Mouse (Mus musculus): ENCODE data around the gene Klk13. TPM values are rescaled to one million over a fixed set of nuclear protein-coding genes. Genes with fewer than 3 reads are reported as not detected.

The Klk13 gene
- total and polyA plus RNA-seq, 3 experiments, result not detected

GRCm38 (mm10) chr7:43770701-43771100 lies 58.3 kb downstream of the Klk13 start:
- dilution Hi-C loops (cut with MboI; ENCODE audit: extremely low pct_ligation_motif_present, extremely low pct_unique_long_range_greater_than_20kb, low sequenced_read_pairs) (no loop called here), in situ Hi-C loops (cut with MboI; ENCODE audit: low pct_ligation_motif_present, low pct_unique_long_range_greater_than_20kb, low sequenced_read_pairs) (no loop called here)

GRCm38 (mm10) chr7:43771916-43772315 lies 59.5 kb downstream of the Klk13 start:
- DNase-seq (ENCODE audit: extremely low read depth), result no peak
- in situ Hi-C loops (cut with MboI; ENCODE audit: low pct_ligation_motif_present, low pct_unique_long_range_greater_than_20kb, low sequenced_read_pairs), result no loop called here
- Histone ChIP-seq H3K9ac (ENCODE audit: insufficient read depth, low read depth) (no peak overlapping the region), H3K27me3 (replicated peaks) (peaks cover 82% of the 10 kb centered on the region), H3K36me3 (replicated peaks in 1 of 2; ENCODE audit: control insufficient read depth in 1 of 2, insufficient read depth in 1 of 2, low read length in 1 of 2) (no peaks in the 10 kb centered on the region), H3K27ac (ENCODE audit: insufficient read depth, low read depth) (no peak overlapping the region), H3K9me3 (replicated peaks; ENCODE audit: low read length) (no peaks in the 10 kb centered on the region), H3K79me2 (replicated peaks; ENCODE audit: control insufficient read depth, extremely low read depth, insufficient read depth, poor library complexity, severe bottlenecking) (no peaks in the 10 kb centered on the region), H3K4me3 (replicated peaks in 1 of 3; ENCODE audit: low read depth in 2 of 3, low read length in 2 of 3, poor library complexity in 1 of 3) (no peak overlapping the region), H3K4me1 (ENCODE audit: control insufficient read depth in 1 of 2, insufficient read depth in 2 of 2) (no peaks in the 10 kb centered on the region), H3K4me2 (ENCODE audit: insufficient read depth, low read depth, poor library complexity, severe bottlenecking) (no peak overlapping the region)
- dilution Hi-C loops (cut with MboI; ENCODE audit: extremely low pct_ligation_motif_present, extremely low pct_unique_long_range_greater_than_20kb, low sequenced_read_pairs), result no loop called here
- no peak for TF ChIP-seq CTCF (conservative IDR thresholded peaks at IDR 0.05 in 1 of 2, IDR thresholded peaks at IDR 0.05 in 1 of 2; ENCODE audit: low read depth in 2 of 2, low read length in 2 of 2)
- no peak for TF ChIP-seq TCF12 (IDR thresholded peaks at IDR 0.05; ENCODE audit: low read depth, low read length)
- no peak for TF ChIP-seq JUND (conservative IDR thresholded peaks at IDR 0.05; ENCODE audit: low read depth, low read length)
- TF ChIP-seq ZC3H11A (IDR thresholded peaks at IDR 0.05; ENCODE audit: low read depth, low read length), result no peak
- TF ChIP-seq ZKSCAN1 (IDR thresholded peaks at IDR 0.05; ENCODE audit: borderline replicate concordance, low read depth, low read length), result no peak
- no peak for TF ChIP-seq TBP (conservative IDR thresholded peaks at IDR 0.05; ENCODE audit: low read depth, low read length)
- no peak for TF ChIP-seq EP300 (IDR thresholded peaks at IDR 0.05; ENCODE audit: low read length)
- no peak for TF ChIP-seq UBTF (IDR thresholded peaks at IDR 0.05; ENCODE audit: low read depth, low read length)

More at GRCm38 (mm10) chr7:43770701-43771100, 58.3 kb downstream of the Klk13 start:
- TF ChIP-seq NELFE (IDR thresholded peaks at IDR 0.05; ENCODE audit: low read depth, low read length), result no peak
- no peak for TF ChIP-seq HCFC1 (IDR thresholded peaks at IDR 0.05; ENCODE audit: low read depth, low read length)
- TF ChIP-seq SIN3A (IDR thresholded peaks at IDR 0.05; ENCODE audit: low read length), result no peak
- TF ChIP-seq ZMIZ1 (IDR thresholded peaks at IDR 0.05; ENCODE audit: low read depth, low read length), result no peak
- TF ChIP-seq MAZ (IDR thresholded peaks at IDR 0.05; ENCODE audit: low read depth, low read length), result no peak
- Histone ChIP-seq H3K4me3 (replicated peaks in 1 of 3; ENCODE audit: low read depth in 2 of 3, low read length in 2 of 3, poor library complexity in 1 of 3) (no peak overlapping the region), H3K27me3 (replicated peaks) (peaks cover 77% of the 10 kb centered on the region), H3K27ac (ENCODE audit: insufficient read depth, low read depth) (no peak overlapping the region), H3K4me1 (ENCODE audit: control insufficient read depth in 1 of 2, insufficient read depth in 2 of 2) (no peaks in the 10 kb centered on the region), H3K36me3 (replicated peaks in 1 of 2; ENCODE audit: control insufficient read depth in 1 of 2, insufficient read depth in 1 of 2, low read length in 1 of 2) (no peaks in the 10 kb centered on the region), H3K9ac (ENCODE audit: insufficient read depth, low read depth) (no peak overlapping the region), H3K9me3 (replicated peaks; ENCODE audit: low read length) (no peaks in the 10 kb centered on the region), H3K4me2 (ENCODE audit: insufficient read depth, low read depth, poor library complexity, severe bottlenecking) (no peak overlapping the region), H3K79me2 (replicated peaks; ENCODE audit: control insufficient read depth, extremely low read depth, insufficient read depth, poor library complexity, severe bottlenecking) (no peaks in the 10 kb centered on the region)
- DNase-seq (ENCODE audit: extremely low read depth), result no peak

GRCm38 (mm10) chr7:43772901-43773300 lies 60.5 kb downstream of the Klk13 start:
- no peak for DNase-seq (ENCODE audit: extremely low read depth)
- Histone ChIP-seq H3K27me3 (replicated peaks) (peaks cover 85% of the 10 kb centered on the region), H3K9ac (ENCODE audit: insufficient read depth, low read depth) (no peak overlapping the region), H3K27ac (ENCODE audit: insufficient read depth, low read depth) (no peak overlapping the region), H3K4me3 (replicated peaks in 1 of 3; ENCODE audit: low read depth in 2 of 3, low read length in 2 of 3, poor library complexity in 1 of 3) (no peak overlapping the region), H3K9me3 (replicated peaks; ENCODE audit: low read length) (no peaks in the 10 kb centered on the region), H3K4me2 (ENCODE audit: insufficient read depth, low read depth, poor library complexity, severe bottlenecking) (no peak overlapping the region), H3K79me2 (replicated peaks; ENCODE audit: control insufficient read depth, extremely low read depth, insufficient read depth, poor library complexity, severe bottlenecking) (no peaks in the 10 kb centered on the region), H3K4me1 (ENCODE audit: control insufficient read depth in 1 of 2, insufficient read depth in 2 of 2) (no peaks in the 10 kb centered on the region), H3K36me3 (replicated peaks in 1 of 2; ENCODE audit: control insufficient read depth in 1 of 2, insufficient read depth in 1 of 2, low read length in 1 of 2) (no peaks in the 10 kb centered on the region)
- dilution Hi-C loops (cut with MboI; ENCODE audit: extremely low pct_ligation_motif_present, extremely low pct_unique_long_range_greater_than_20kb, low sequenced_read_pairs), result no loop called here
- TF ChIP-seq TBP (conservative IDR thresholded peaks at IDR 0.05; ENCODE audit: low read depth, low read length) (no peak), ETS1 (conservative IDR thresholded peaks at IDR 0.05; ENCODE audit: low read depth, low read length) (no peak), HCFC1 (IDR thresholded peaks at IDR 0.05; ENCODE audit: low read depth, low read length) (no peak), MAX (IDR thresholded peaks at IDR 0.05; ENCODE audit: low read length) (no peak), ZMIZ1 (IDR thresholded peaks at IDR 0.05; ENCODE audit: low read depth, low read length) (no peak)
- in situ Hi-C loops (cut with MboI; ENCODE audit: low pct_ligation_motif_present, low pct_unique_long_range_greater_than_20kb, low sequenced_read_pairs), result no loop called here
